Mouse (Mus musculus) small intestine, adult 2 months (tissue): ENCODE data around the gene Acot4.

Experiments used
- CTCF ChIP-seq: fragments of 200-500 bp; IDR thresholded peaks from 2 replicates; pipeline ENCODE4 v1.5.1; 2012; ENCODE audit warnings: low read depth, mild to moderate bottlenecking, control low read depth, inconsistent platforms, low read length, moderate library complexity, mixed read lengths; ENCODE audit not compliant: insufficient replicate concordance, insufficient read length; ENCODE audit errors: extremely low read depth
- POLR2A ChIP-seq: fragments of 200-500 bp; IDR thresholded peaks from 2 replicates; pipeline ENCODE4 v1.6.1; 2012; ENCODE audit warnings: low read depth, mild to moderate bottlenecking, control low read depth, inconsistent platforms, low read length, moderate library complexity

DNA sequence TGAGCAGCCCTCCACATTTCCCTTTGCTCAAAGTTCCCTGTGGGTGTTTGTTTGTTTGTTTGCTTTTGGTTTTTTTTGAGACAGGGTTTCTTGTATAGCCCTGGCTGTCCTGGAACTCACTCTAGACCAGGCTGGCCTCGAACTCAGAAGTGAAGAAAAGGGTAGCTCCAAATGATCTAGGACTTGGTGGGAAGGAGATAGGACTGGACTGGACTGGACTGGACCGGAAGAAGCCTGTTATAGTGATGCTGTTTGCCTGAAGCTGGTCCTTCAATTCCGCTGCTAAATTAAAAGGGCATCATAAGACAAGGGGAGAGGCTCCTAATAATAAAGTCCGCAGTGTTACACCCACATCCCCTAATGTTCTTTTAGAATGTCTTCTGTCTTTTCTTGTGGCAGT lies 49.7 kb upstream of the Acot4 start:
- TF ChIP-seq CTCF (no peak), POLR2A (no peak)
